Mouse (Mus musculus) CH12.LX (cell line): ENCODE results near the gene Vwde.

Source experiments
- CHD1 ChIP-seq: IDR thresholded peaks from 2 replicates; pipeline ENCODE4 v1.6.1; 2012; ENCODE audit warnings: low read depth, low read length, improper control_type of control experiment, inconsistent platforms
- CHD2 ChIP-seq: IDR thresholded peaks from 2 replicates; pipeline ENCODE4 v1.6.1; 2011; ENCODE audit warnings: low read length, improper control_type of control experiment
- CTCF ChIP-seq, 2 experiments: IDR thresholded peaks in 1 of 2; conservative IDR thresholded peaks in 1 of 2; 2 replicates each; pipeline ENCODE4 v1.5.1; 2011 to 2012; ENCODE audit warnings: low read depth in 2 of 2, low read length in 2 of 2, improper control_type of control experiment in 1 of 2, inconsistent platforms in 1 of 2, mild to moderate bottlenecking in 1 of 2, moderate library complexity in 1 of 2
- EP300 ChIP-seq: IDR thresholded peaks from 2 replicates; pipeline ENCODE4 v1.6.1; 2011; ENCODE audit warnings: low read length, improper control_type of control experiment
- HCFC1 ChIP-seq: IDR thresholded peaks from 2 replicates; pipeline ENCODE4 v1.6.1; 2012; ENCODE audit warnings: low read depth, mild to moderate bottlenecking, inconsistent platforms, low read length, improper control_type of control experiment
- NRF1 ChIP-seq: IDR thresholded peaks from 2 replicates; pipeline ENCODE4 v1.6.1; 2014; ENCODE audit warnings: low read depth, mild to moderate bottlenecking, inconsistent platforms, low read length, improper control_type of control experiment, moderate library complexity
- POLR2A ChIP-seq: IDR thresholded peaks from 2 replicates; pipeline ENCODE4 v1.6.1; 2011; ENCODE audit warnings: low read depth, mild to moderate bottlenecking, improper control_type of control experiment, low read length
- TBP ChIP-seq: conservative IDR thresholded peaks from 2 replicates; pipeline ENCODE4 v1.6.1; 2011; ENCODE audit warnings: low read depth, low read length, improper control_type of control experiment
- UBTF ChIP-seq: IDR thresholded peaks from 2 replicates; pipeline ENCODE4 v1.6.1; 2012; ENCODE audit warnings: low read depth, mild to moderate bottlenecking, inconsistent platforms, low read length, improper control_type of control experiment, moderate library complexity
- USF1 ChIP-seq: IDR thresholded peaks from 2 replicates; pipeline ENCODE4 v1.6.1; 2014; ENCODE audit warnings: low read depth, mild to moderate bottlenecking, inconsistent platforms, low read length, improper control_type of control experiment

- no peak for TF ChIP-seq UBTF
- no peak for TF ChIP-seq USF1
- no peak for TF ChIP-seq CTCF (conservative IDR thresholded peaks at IDR 0.05 in 1 of 2, IDR thresholded peaks at IDR 0.05 in 1 of 2; ENCODE audit: low read depth in 2 of 2, low read length in 2 of 2)
- no peak for TF ChIP-seq CHD1
- no peak for TF ChIP-seq POLR2A
- TF ChIP-seq EP300 = no peak
- no peak for TF ChIP-seq TBP
- no peak for TF ChIP-seq CHD2
- TF ChIP-seq HCFC1 = no peak
- no peak for TF ChIP-seq NRF1
Observed at GRCm38 (mm10) chr6:13206157-13206556, 18.6 kb downstream of the Vwde start.
